Mouse (Mus musculus): ENCODE data around the gene Sec22a. TPM values are rescaled to one million over a fixed set of nuclear protein-coding genes. Genes with fewer than 3 reads are reported as not detected.

The Sec22a gene
- polyA plus RNA-seq, 1 experiment: 22.6 TPM

DNA sequence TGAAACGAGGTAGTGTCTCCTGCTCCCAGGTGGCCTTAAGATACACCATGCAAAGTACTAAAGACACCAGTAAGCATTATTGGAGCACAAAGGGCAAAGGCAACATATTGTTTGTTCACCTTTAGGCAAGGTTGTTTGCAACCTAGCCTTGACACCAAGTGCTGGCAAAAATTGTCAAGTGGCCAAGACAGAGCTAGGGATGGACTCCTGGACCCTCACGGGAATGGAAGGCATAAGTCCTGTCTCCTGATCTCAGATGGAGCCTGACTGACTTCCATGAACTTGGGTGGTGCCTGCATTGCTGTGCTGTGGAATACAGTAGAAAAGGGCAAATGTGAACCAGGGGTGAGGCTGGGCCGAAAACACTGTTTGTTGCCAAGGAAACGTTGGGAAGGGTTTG, 54.1 kb downstream of the Sec22a start:
- DNase-seq (ENCODE audit: low read depth): no peak

DNA sequence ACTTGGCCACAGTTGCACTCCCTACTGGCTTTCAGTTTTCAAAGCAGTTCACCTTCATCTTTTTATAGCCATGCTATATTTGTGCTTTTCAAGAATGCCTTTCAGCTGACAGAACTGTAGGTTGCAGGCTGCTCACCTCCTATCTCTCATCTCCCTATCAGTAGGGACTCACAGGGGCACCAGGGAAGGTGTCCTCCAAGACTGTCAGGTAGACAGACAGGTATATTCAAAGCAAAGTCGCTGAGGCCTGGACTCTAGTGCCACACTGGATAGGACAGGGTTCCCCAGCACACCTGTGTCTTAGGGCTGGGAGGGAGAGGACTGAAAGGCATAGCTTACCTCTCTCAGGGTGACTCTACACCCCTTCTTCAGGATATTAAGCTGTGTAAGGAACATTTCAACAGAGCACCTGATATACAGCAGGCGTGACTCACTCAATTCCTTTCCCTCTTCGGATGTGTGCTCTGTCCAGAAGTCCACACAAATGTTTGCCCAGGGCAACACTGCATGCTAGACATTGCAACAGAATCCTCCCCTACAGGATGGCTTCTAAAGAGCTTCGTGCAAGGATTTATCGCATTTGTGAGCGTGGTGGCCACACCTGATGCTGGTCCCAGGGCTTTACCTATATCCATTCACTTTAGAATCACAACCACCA, 55.1 kb downstream of the Sec22a start:
- no peak for DNase-seq (ENCODE audit: low read depth)
- TF ChIP-seq POLR2A (IDR thresholded peaks at IDR 0.05; ENCODE audit: borderline replicate concordance, extremely low read depth, insufficient read depth, insufficient read length, poor library complexity, severe bottlenecking): no peak
- no peak for TF ChIP-seq CTCF (IDR thresholded peaks at IDR 0.05; ENCODE audit: borderline replicate concordance, extremely low read depth, insufficient read depth, insufficient read length)

More for the DNA sequence above, 54.1 kb downstream of the Sec22a start:
- TF ChIP-seq POLR2A (IDR thresholded peaks at IDR 0.05; ENCODE audit: borderline replicate concordance, extremely low read depth, insufficient read depth, insufficient read length, poor library complexity, severe bottlenecking) (no peak), CTCF (IDR thresholded peaks at IDR 0.05; ENCODE audit: borderline replicate concordance, extremely low read depth, insufficient read depth, insufficient read length) (no peak)

- TF ChIP-seq CTCF (IDR thresholded peaks at IDR 0.05; ENCODE audit: borderline replicate concordance, extremely low read depth, insufficient read depth, insufficient read length) (no peak), POLR2A (IDR thresholded peaks at IDR 0.05; ENCODE audit: borderline replicate concordance, extremely low read depth, insufficient read depth, insufficient read length, poor library complexity, severe bottlenecking) (no peak)
- DNase-seq (ENCODE audit: low read depth): no peak
Measured at GRCm38 (mm10) chr16:35308016-35308415, 55.7 kb downstream of the Sec22a start.

GRCm38 (mm10) chr16:35307331-35307730, 56.4 kb downstream of the Sec22a start:
- TF ChIP-seq POLR2A (IDR thresholded peaks at IDR 0.05; ENCODE audit: borderline replicate concordance, extremely low read depth, insufficient read depth, insufficient read length, poor library complexity, severe bottlenecking) (no peak), CTCF (IDR thresholded peaks at IDR 0.05; ENCODE audit: borderline replicate concordance, extremely low read depth, insufficient read depth, insufficient read length) (no peak)

DNA sequence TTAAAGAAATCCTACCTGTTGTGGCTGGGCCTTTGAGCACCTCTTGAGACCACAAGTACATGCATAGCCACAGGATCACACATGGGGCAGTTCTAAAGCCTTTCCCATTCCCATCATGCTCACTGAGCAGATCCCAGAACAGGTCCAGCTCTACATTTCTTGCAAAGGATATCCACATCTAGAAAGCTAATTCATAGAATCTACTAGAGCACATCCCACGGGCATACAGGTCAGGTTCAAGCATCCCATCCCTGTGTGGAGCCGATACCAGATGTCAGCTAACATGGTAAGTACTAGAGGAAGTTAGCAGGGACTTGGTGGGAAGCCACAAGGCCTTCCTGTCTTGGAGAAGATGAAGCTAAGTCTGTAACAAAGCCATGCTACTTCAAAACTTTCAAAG, 57.1 kb downstream of the Sec22a start:
- TF ChIP-seq POLR2A (IDR thresholded peaks at IDR 0.05; ENCODE audit: borderline replicate concordance, extremely low read depth, insufficient read depth, insufficient read length, poor library complexity, severe bottlenecking) (no peak), CTCF (IDR thresholded peaks at IDR 0.05; ENCODE audit: borderline replicate concordance, extremely low read depth, insufficient read depth, insufficient read length) (no peak)
- no peak for DNase-seq (ENCODE audit: low read depth)

More at GRCm38 (mm10) chr16:35307331-35307730, 56.4 kb downstream of the Sec22a start:
- DNase-seq (ENCODE audit: low read depth): no peak

DNA sequence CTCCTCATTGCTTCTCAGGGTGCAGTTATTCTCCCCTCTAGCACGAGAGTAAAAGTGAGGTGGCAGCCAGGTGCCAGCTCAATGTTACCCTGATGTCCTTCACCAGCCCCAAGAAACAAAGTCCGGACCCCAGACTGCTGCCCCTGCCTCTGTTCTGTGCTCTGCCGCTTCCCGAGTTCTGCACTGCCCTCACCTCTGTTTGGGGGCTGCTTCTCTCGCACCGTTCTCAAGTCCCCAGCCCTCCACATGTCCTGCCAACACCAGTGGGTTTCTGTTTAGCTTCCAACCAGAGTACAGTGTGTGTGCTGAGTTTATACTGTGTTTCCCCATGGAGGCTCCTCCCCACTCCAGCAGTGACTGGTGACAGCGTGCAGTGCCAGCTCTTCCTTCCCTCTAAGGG, 58.5 kb downstream of the Sec22a start:
- TF ChIP-seq CTCF (IDR thresholded peaks at IDR 0.05; ENCODE audit: borderline replicate concordance, extremely low read depth, insufficient read depth, insufficient read length) (no peak), POLR2A (IDR thresholded peaks at IDR 0.05; ENCODE audit: borderline replicate concordance, extremely low read depth, insufficient read depth, insufficient read length, poor library complexity, severe bottlenecking) (no peak)
- DNase-seq (ENCODE audit: low read depth): no peak

- no peak for DNase-seq (ENCODE audit: low read depth)
- TF ChIP-seq POLR2A (IDR thresholded peaks at IDR 0.05; ENCODE audit: borderline replicate concordance, extremely low read depth, insufficient read depth, insufficient read length, poor library complexity, severe bottlenecking) (no peak), CTCF (IDR thresholded peaks at IDR 0.05; ENCODE audit: borderline replicate concordance, extremely low read depth, insufficient read depth, insufficient read length) (no peak)
Measured at GRCm38 (mm10) chr16:35304416-35304815, 59.3 kb downstream of the Sec22a start.

- TF ChIP-seq CTCF (IDR thresholded peaks at IDR 0.05; ENCODE audit: borderline replicate concordance, extremely low read depth, insufficient read depth, insufficient read length): no peak
- no peak for TF ChIP-seq POLR2A (IDR thresholded peaks at IDR 0.05; ENCODE audit: borderline replicate concordance, extremely low read depth, insufficient read depth, insufficient read length, poor library complexity, severe bottlenecking)
- no peak for DNase-seq (ENCODE audit: low read depth)
Measured at GRCm38 (mm10) chr16:35303721-35304120, 60.0 kb downstream of the Sec22a start.

GRCm38 (mm10) chr16:35302441-35303280, 61.1 kb downstream of the Sec22a start:
- no peak for DNase-seq (ENCODE audit: low read depth)
- TF ChIP-seq CTCF (IDR thresholded peaks at IDR 0.05; ENCODE audit: borderline replicate concordance, extremely low read depth, insufficient read depth, insufficient read length) (no peak), POLR2A (IDR thresholded peaks at IDR 0.05; ENCODE audit: borderline replicate concordance, extremely low read depth, insufficient read depth, insufficient read length, poor library complexity, severe bottlenecking) (no peak)

- TF ChIP-seq CTCF (IDR thresholded peaks at IDR 0.05; ENCODE audit: borderline replicate concordance, extremely low read depth, insufficient read depth, insufficient read length): no peak
- TF ChIP-seq POLR2A (IDR thresholded peaks at IDR 0.05; ENCODE audit: borderline replicate concordance, extremely low read depth, insufficient read depth, insufficient read length, poor library complexity, severe bottlenecking): no peak
- no peak for DNase-seq (ENCODE audit: low read depth)
Measured at GRCm38 (mm10) chr16:35300156-35300555, 63.6 kb downstream of the Sec22a start.

DNA sequence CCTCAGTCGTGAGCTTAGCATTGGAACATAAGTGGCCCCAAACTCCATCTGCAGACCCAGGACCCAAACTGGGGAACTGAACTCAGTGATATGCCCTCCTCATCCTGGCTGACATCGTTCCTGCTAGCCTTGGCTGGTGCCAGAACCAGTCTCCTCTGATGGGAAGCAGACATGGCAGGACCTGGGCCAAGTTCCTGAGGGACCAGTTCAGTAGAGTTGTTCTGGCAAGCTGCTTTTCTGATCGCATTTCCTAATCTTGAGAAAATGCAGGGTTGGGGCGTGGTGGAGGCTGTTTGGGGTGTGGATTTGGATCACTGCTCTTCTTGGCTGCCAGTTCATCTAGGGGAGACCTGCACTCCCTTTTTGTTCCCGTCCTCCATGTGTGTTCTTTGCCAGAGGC, 65.9 kb downstream of the Sec22a start:
- DNase-seq (ENCODE audit: low read depth): no peak
- TF ChIP-seq CTCF (IDR thresholded peaks at IDR 0.05; ENCODE audit: borderline replicate concordance, extremely low read depth, insufficient read depth, insufficient read length): no peak
- no peak for TF ChIP-seq POLR2A (IDR thresholded peaks at IDR 0.05; ENCODE audit: borderline replicate concordance, extremely low read depth, insufficient read depth, insufficient read length, poor library complexity, severe bottlenecking)
